24 mouse cellular contexts compared by ENCODE assay signal in genomic region chr1:22694514-22694913, GRCm38 (mm10).
"Had no signal": no experiment of that assay in that cellular context is flagged by ENCODE, and none has a peak within 500 bp of the region (broad histone marks: within the 10 kb centered on the region; RNA-seq: fewer than 3 reads in every experiment).

No protein-coding gene starts in this region.

- DNase-seq: gastrocnemius, adult 2 months; gastrocnemius, postnatal 10 days; gastrocnemius, postnatal 25 days; heart, adult 2 months; heart, postnatal 14 days; heart, postnatal 4 days; liver; liver, embryonic 13.5 days had no signal

- H3K4me1 ChIP-seq: hindbrain, embryonic 10.5 days; hindbrain, embryonic 12.5 days; intestine, embryonic 15.5 days; limb, embryonic 10.5 days; limb, embryonic 12.5 days; liver, embryonic 13.5 days had no signal

- H3K9ac ChIP-seq: heart, embryonic 13.5 days; heart, embryonic 15.5 days; hindbrain, embryonic 12.5 days; hindbrain, embryonic 14.5 days; intestine, embryonic 15.5 days; kidney, embryonic 15.5 days; limb, embryonic 12.5 days; liver, embryonic 13.5 days had no signal

- H3K4me2 ChIP-seq: heart, embryonic 11.5 days; heart, embryonic 13.5 days; heart, embryonic 15.5 days; hindbrain, embryonic 12.5 days; hindbrain, embryonic 14.5 days; intestine, embryonic 15.5 days; kidney, embryonic 15.5 days; limb, embryonic 12.5 days; liver, embryonic 11.5 days; liver, embryonic 13.5 days had no signal

- H3K27me3 ChIP-seq: heart, embryonic 13.5 days; heart, embryonic 15.5 days; hindbrain, embryonic 12.5 days; intestine, embryonic 15.5 days; kidney, embryonic 15.5 days; limb, embryonic 12.5 days; liver, embryonic 13.5 days had no signal

- H3K36me3 ChIP-seq: heart, embryonic 13.5 days; heart, embryonic 15.5 days; hindbrain, embryonic 10.5 days; hindbrain, embryonic 12.5 days; intestine, embryonic 15.5 days; kidney, embryonic 15.5 days; limb, embryonic 10.5 days; limb, embryonic 12.5 days; liver, embryonic 13.5 days had no signal

- H3K27ac ChIP-seq: gastrocnemius, adult 2 months; heart, adult 2 months; hindbrain, embryonic 10.5 days; hindbrain, embryonic 12.5 days; hindbrain, embryonic 14.5 days; intestine, embryonic 15.5 days; kidney, embryonic 15.5 days; left cerebral cortex, adult 2 months; limb, embryonic 10.5 days; limb, embryonic 12.5 days; liver, embryonic 13.5 days had no signal

- ATAC-seq: hindbrain, embryonic 16.5 days; inflammation-experienced regulatory T-cells, adult 6 months; intestine, embryonic 15.5 days; intestine, postnatal 0 days had no signal

- H3K9me3 ChIP-seq: heart, embryonic 13.5 days; heart, embryonic 15.5 days; hindbrain, embryonic 10.5 days; hindbrain, embryonic 12.5 days; intestine, embryonic 15.5 days; kidney, embryonic 15.5 days; limb, embryonic 10.5 days; limb, embryonic 12.5 days; liver, embryonic 13.5 days had no signal

- H3K4me3 ChIP-seq: gastrocnemius, adult 2 months; heart, adult 2 months; heart, embryonic 13.5 days; heart, embryonic 15.5 days; hindbrain, embryonic 10.5 days; hindbrain, embryonic 12.5 days; intestine, embryonic 15.5 days; kidney, embryonic 15.5 days; layer of hippocampus, adult 2 months; left cerebral cortex, adult 2 months; limb, embryonic 10.5 days; limb, embryonic 12.5 days; liver, embryonic 13.5 days had no signal
